Mouse (Mus musculus) granulocyte monocyte progenitor cell, adult 5-6 weeks (primary cell): ENCODE results near the gene Prr12. TPM values are rescaled to one million over a fixed set of nuclear protein-coding genes. Genes with fewer than 3 reads are reported as not detected.

Experiments used
- ATAC-seq: replicated peaks from 2 replicates; pipeline ENCODE4 v1.8.0; 2016; ENCODE audit warnings: mild to moderate bottlenecking, moderate TSS enrichment, inconsistent platforms; ENCODE audit not compliant: poor library complexity, severe bottlenecking
- total RNA-seq, 2 experiments: library from RNA; stranded (forward) in 1 of 2; stranded (reverse) in 1 of 2; fragments of 200-712, 200-1000 nt in 1 of 2; fragments of >200 nt in 1 of 2; fragmentation: Nextera tagmentation in 1 of 2; gene quantifications; 2 replicates each; pipeline ENCODE4 v1.2.3; 2014 to 2017

Prr12 gene
- total RNA-seq, 2 experiments from 2014 or later = 4.1 to 21.1 TPM

GRCm38 (mm10) chr7:45005321-45005992 is 47.2 kb downstream of the Prr12 start:
- no peak for ATAC-seq

GRCm38 (mm10) chr7:45004546-45004945 is 48.1 kb downstream of the Prr12 start:
- ATAC-seq = no peak; the same call in 1 of the 2 replicates

- ATAC-seq = no peak
Measured at GRCm38 (mm10) chr7:45002440-45002839, 50.2 kb downstream of the Prr12 start.

- ATAC-seq = no peak
Measured at GRCm38 (mm10) chr7:45000539-45001114, 52.1 kb downstream of the Prr12 start.

- ATAC-seq = no peak
Measured at GRCm38 (mm10) chr7:44999753-45000152, 52.9 kb downstream of the Prr12 start.

GRCm38 (mm10) chr7:44998501-44998955 is 54.2 kb downstream of the Prr12 start, which contains the start of gene Bcl2l12:
Gene Bcl2l12 (minus strand): TSS chr7:44998712.
- ATAC-seq = peak; percentile 53

- no peak for ATAC-seq
Measured at GRCm38 (mm10) chr7:44997940-44998428, 54.7 kb downstream of the Prr12 start.

- ATAC-seq = peak; percentile 80
Measured at GRCm38 (mm10) chr7:44997231-44997939, 55.3 kb downstream of the Prr12 start, which contains the start of gene Irf3. Gene Irf3 (plus strand): TSS chr7:44997648.

GRCm38 (mm10) chr7:44996672-44997071 is 56.0 kb downstream of the Prr12 start:
- no peak for ATAC-seq

GRCm38 (mm10) chr7:44986879-44987718 is 65.6 kb downstream of the Prr12 start:
- ATAC-seq = no peak

GRCm38 (mm10) chr7:44986192-44986878 is 66.3 kb downstream of the Prr12 start, which contains the start of gene Prmt1:
Gene Prmt1 (minus strand): TSS chr7:44986568.
- ATAC-seq = peak; percentile 75

- ATAC-seq = peak; percentile 38
Measured at GRCm38 (mm10) chr7:44985595-44986191, 67.0 kb downstream of the Prr12 start.

- ATAC-seq = no peak
Measured at GRCm38 (mm10) chr7:44984833-44985164, 67.9 kb downstream of the Prr12 start.

GRCm38 (mm10) chr7:44983944-44984832 is 68.5 kb downstream of the Prr12 start:
- no peak for ATAC-seq

- peak; percentile 26 for ATAC-seq
Measured at GRCm38 (mm10) chr7:44983085-44983484, 69.6 kb downstream of the Prr12 start.

- no peak for ATAC-seq
Measured at GRCm38 (mm10) chr7:44981539-44981938, 71.1 kb downstream of the Prr12 start.

GRCm38 (mm10) chr7:44978300-44978699 is 74.4 kb downstream of the Prr12 start:
- ATAC-seq = no peak
